Mouse (Mus musculus): ENCODE results near the gene Fdxr. TPM values are rescaled to one million over a fixed set of nuclear protein-coding genes. Genes with fewer than 3 reads are reported as not detected.

The Fdxr gene
- polyA plus RNA-seq, 1 experiment from 2014 or later, result 10.0 TPM

GRCm38 (mm10) chr11:115262954-115263353 is 13.9 kb downstream of the Fdxr start:
- Histone ChIP-seq H3K27ac (no peak overlapping the region), H3K9me3 (replicated peaks; ENCODE audit: low read length) (no peaks in the 10 kb centered on the region), H3K36me3 (ENCODE audit: insufficient read depth, low read length) (no peaks in the 10 kb centered on the region), H3K27me3 (ENCODE audit: insufficient read depth, low read length) (peaks cover 62% of the 10 kb centered on the region), H3K4me1 (replicated peaks; ENCODE audit: insufficient read depth, low read length) (peaks cover 14% of the 10 kb centered on the region; the same call in 1 of the 2 replicates), H3K9ac (ENCODE audit: low read depth, low read length) (no peak overlapping the region), H3K4me3 (replicated peaks; ENCODE audit: low read depth, low read length) (no peak overlapping the region), H3K4me2 (ENCODE audit: low read length) (no peak overlapping the region)
- DNase-seq (ENCODE audit: low spot score) (no peak), ATAC-seq (replicated peaks; ENCODE audit: low FRiP score, low read depth) (no peak)
- TF ChIP-seq CTCF (IDR thresholded peaks at IDR 0.05; ENCODE audit: low read depth), result no peak
- 81% methylated on average over 11 of the region's 11 CpGs for WGBS

GRCm38 (mm10) chr11:115259134-115259533 is 17.7 kb downstream of the Fdxr start:
- H3K27me3 ChIP-seq (ENCODE audit: insufficient read depth, low read length), result peaks cover 41% of the 10 kb centered on the region
- TF ChIP-seq CTCF (IDR thresholded peaks at IDR 0.05; ENCODE audit: low read depth), result no peak
- no peak overlapping the region for H3K4me3 ChIP-seq (replicated peaks; ENCODE audit: low read depth, low read length)
- no peak overlapping the region for H3K27ac ChIP-seq
- WGBS, result 40% methylated on average over 4 of the region's 4 CpGs
- DNase-seq (ENCODE audit: low spot score) (no peak), ATAC-seq (replicated peaks; ENCODE audit: low FRiP score, low read depth) (no peak)
- no peaks in the 10 kb centered on the region for H3K4me1 ChIP-seq (replicated peaks; ENCODE audit: insufficient read depth, low read length)
- no peaks in the 10 kb centered on the region for H3K36me3 ChIP-seq (ENCODE audit: insufficient read depth, low read length)
- no peaks in the 10 kb centered on the region for H3K9me3 ChIP-seq (replicated peaks; ENCODE audit: low read length)
- H3K4me2 ChIP-seq (ENCODE audit: low read length), result no peak overlapping the region
- H3K9ac ChIP-seq (ENCODE audit: low read depth, low read length), result no peak overlapping the region

GRCm38 (mm10) chr11:115257775-115258510 is 18.9 kb downstream of the Fdxr start:
- no peak overlapping the region for H3K27ac ChIP-seq
- DNase-seq (ENCODE audit: low spot score), result no peak
- WGBS, result 19% methylated on average over 56 of the region's 59 CpGs
- H3K36me3 ChIP-seq (ENCODE audit: insufficient read depth, low read length), result no peaks in the 10 kb centered on the region
- H3K9me3 ChIP-seq (replicated peaks; ENCODE audit: low read length), result no peaks in the 10 kb centered on the region
- H3K4me3 ChIP-seq (replicated peaks; ENCODE audit: low read depth, low read length), result no peak overlapping the region
- H3K27me3 ChIP-seq (ENCODE audit: insufficient read depth, low read length), result peaks cover 33% of the 10 kb centered on the region
- ATAC-seq (replicated peaks; ENCODE audit: low FRiP score, low read depth), result peak; percentile 71
- no peak overlapping the region for H3K9ac ChIP-seq (ENCODE audit: low read depth, low read length)
- no peak overlapping the region for H3K4me2 ChIP-seq (ENCODE audit: low read length)
- TF ChIP-seq CTCF (IDR thresholded peaks at IDR 0.05; ENCODE audit: low read depth), result no peak
- no peaks in the 10 kb centered on the region for H3K4me1 ChIP-seq (replicated peaks; ENCODE audit: insufficient read depth, low read length)

- TF ChIP-seq CTCF (IDR thresholded peaks at IDR 0.05; ENCODE audit: low read depth), result no peak
- DNase-seq (ENCODE audit: low spot score) (no peak), ATAC-seq (replicated peaks; ENCODE audit: low FRiP score, low read depth) (no peak)
- H3K27ac ChIP-seq, result no peak overlapping the region
- no peak overlapping the region for H3K4me2 ChIP-seq (ENCODE audit: low read length)
- H3K9me3 ChIP-seq (replicated peaks; ENCODE audit: low read length), result no peaks in the 10 kb centered on the region
- H3K36me3 ChIP-seq (ENCODE audit: insufficient read depth, low read length), result no peaks in the 10 kb centered on the region
- peaks cover 52% of the 10 kb centered on the region for H3K27me3 ChIP-seq (ENCODE audit: insufficient read depth, low read length)
- peaks cover 9% of the 10 kb centered on the region for H3K4me1 ChIP-seq (replicated peaks; ENCODE audit: insufficient read depth, low read length)
- no peak overlapping the region for H3K9ac ChIP-seq (ENCODE audit: low read depth, low read length)
- H3K4me3 ChIP-seq (replicated peaks; ENCODE audit: low read depth, low read length), result no peak overlapping the region
- WGBS, result 66% methylated on average over 3 of the region's 3 CpGs
Measured at GRCm38 (mm10) chr11:115251258-115251657, 25.6 kb downstream of the Fdxr start.

- Histone ChIP-seq H3K27ac (no peak overlapping the region), H3K4me1 (replicated peaks; ENCODE audit: insufficient read depth, low read length) (peaks cover 9% of the 10 kb centered on the region), H3K4me3 (replicated peaks; ENCODE audit: low read depth, low read length) (peak overlapping the region; percentile 36), H3K9ac (ENCODE audit: low read depth, low read length) (no peak overlapping the region), H3K9me3 (replicated peaks; ENCODE audit: low read length) (no peaks in the 10 kb centered on the region), H3K4me2 (ENCODE audit: low read length) (peak overlapping the region; percentile 59), H3K27me3 (ENCODE audit: insufficient read depth, low read length) (peaks cover 52% of the 10 kb centered on the region), H3K36me3 (ENCODE audit: insufficient read depth, low read length) (no peaks in the 10 kb centered on the region)
- TF ChIP-seq CTCF (IDR thresholded peaks at IDR 0.05; ENCODE audit: low read depth), result no peak
- DNase-seq (ENCODE audit: low spot score) (no peak), ATAC-seq (replicated peaks; ENCODE audit: low FRiP score, low read depth) (no peak)
- WGBS, result 2% methylated on average over 36 of the region's 36 CpGs
Measured at GRCm38 (mm10) chr11:115250405-115251090, 26.3 kb downstream of the Fdxr start.

GRCm38 (mm10) chr11:115249721-115250404 is 27.0 kb downstream of the Fdxr start:
- Histone ChIP-seq H3K4me3 (replicated peaks; ENCODE audit: low read depth, low read length) (peak overlapping the region; percentile 36), H3K27ac (no peak overlapping the region), H3K36me3 (ENCODE audit: insufficient read depth, low read length) (no peaks in the 10 kb centered on the region), H3K4me2 (ENCODE audit: low read length) (peak overlapping the region; percentile 59), H3K9me3 (replicated peaks; ENCODE audit: low read length) (no peaks in the 10 kb centered on the region), H3K9ac (ENCODE audit: low read depth, low read length) (no peak overlapping the region), H3K4me1 (replicated peaks; ENCODE audit: insufficient read depth, low read length) (peaks cover 9% of the 10 kb centered on the region), H3K27me3 (ENCODE audit: insufficient read depth, low read length) (peaks cover 52% of the 10 kb centered on the region)
- WGBS, result 2% methylated on average over 58 of the region's 63 CpGs
- TF ChIP-seq CTCF (IDR thresholded peaks at IDR 0.05; ENCODE audit: low read depth), result 0 out of 2 replicates have a peak, but pooled peaks have one; percentile 24
- ATAC-seq (replicated peaks; ENCODE audit: low FRiP score, low read depth) (no peak; the same call in 1 of the 2 replicates), DNase-seq (ENCODE audit: low spot score) (no peak)
